Mouse (Mus musculus) stomach, postnatal 0 days (tissue): ENCODE measurements around the gene Prkg1.

Experiments used
- CTCF ChIP-seq: IDR thresholded peaks from 2 replicates; pipeline ENCODE4 v1.5.1; 2016; ENCODE audit warnings: antibody characterized with exemption, low read depth, mild to moderate bottlenecking, moderate library complexity
- EP300 ChIP-seq: optimal IDR thresholded peaks from 2 replicates; pipeline ENCODE3; 2016; ENCODE audit warnings: antibody characterized with exemption

DNA sequence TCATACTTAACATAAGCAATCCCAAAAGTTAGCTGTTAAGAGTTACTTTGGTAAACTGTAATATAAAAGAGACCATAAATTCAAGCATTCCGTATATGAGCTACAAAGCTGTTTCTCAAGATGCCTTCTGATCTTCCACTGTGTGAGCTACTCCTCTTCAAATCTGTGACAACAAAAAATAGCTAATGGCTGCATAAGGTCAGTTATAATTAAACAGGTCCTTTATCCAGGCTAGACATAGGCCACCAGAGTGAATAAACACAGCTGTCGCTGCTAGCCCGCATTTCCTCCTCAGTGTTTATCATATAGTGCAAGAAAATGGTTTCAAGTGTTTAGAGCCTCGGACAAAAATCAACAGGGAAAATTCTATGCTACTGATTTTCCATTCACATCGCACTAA, 218.8 kb downstream of the Prkg1 start:
- no peak for TF ChIP-seq CTCF
- no peak for TF ChIP-seq EP300
